Mouse (Mus musculus): ENCODE measurements at regions not wholly inside any gene's neighbourhood (a gene's known extent, or its start where the extent isn't known, plus 50 kb on each side); places are given as distances from the start of the nearest gene placed in this dataset.

GRCm38 (mm10) chr4:7567687-7568393, 671.0 kb downstream of the Car8 start:
- no peak for TF ChIP-seq JUN (IDR thresholded peaks at IDR 0.05; ENCODE audit: insufficient read depth, low read depth, low read length)
- TF ChIP-seq ELF1 (IDR thresholded peaks at IDR 0.05; ENCODE audit: low read depth, low read length): no peak
- TF ChIP-seq TBP (conservative IDR thresholded peaks at IDR 0.05; ENCODE audit: low read depth, low read length): no peak
- no peak for TF ChIP-seq CHD1 (IDR thresholded peaks at IDR 0.05; ENCODE audit: low read depth, low read length)
- no peak for TF ChIP-seq E2F4 (IDR thresholded peaks at IDR 0.05; ENCODE audit: insufficient replicate concordance, low read depth, low read length)
- TF ChIP-seq POLR2A (IDR thresholded peaks at IDR 0.05; ENCODE audit: low read depth, low read length): no peak
- TF ChIP-seq ZMIZ1 (IDR thresholded peaks at IDR 0.05; ENCODE audit: low read depth, low read length): no peak
- TF ChIP-seq CTCF (conservative IDR thresholded peaks at IDR 0.05 in 1 of 2, IDR thresholded peaks at IDR 0.05 in 1 of 2; ENCODE audit: low read depth in 2 of 2, low read length in 2 of 2): no peak

Data from CH12.LX (cell line).